Mouse (Mus musculus): ENCODE data around the gene Stmn1.
"Not testable (repeated sequence)": the region's sequence is repeated elsewhere in the genome, so short reads cannot be mapped to it uniquely, and the experiment has no call there.

Stmn1 gene

GRCm38 (mm10) chr4:134484231-134484630, 16.1 kb downstream of the Stmn1 start:
- DNase-seq (ENCODE audit: low read depth, low spot score) = no peak

GRCm38 (mm10) chr4:134485151-134485900, 17.2 kb downstream of the Stmn1 start:
- DNase-seq (ENCODE audit: low read depth, low spot score) = no peak

GRCm38 (mm10) chr4:134488211-134488610, 20.1 kb downstream of the Stmn1 start:
- DNase-seq (ENCODE audit: low read depth, low spot score) = no peak

- no peak for DNase-seq (ENCODE audit: low read depth, low spot score)
Measured at GRCm38 (mm10) chr4:134489986-134490665, 22.0 kb downstream of the Stmn1 start.

- no peak for DNase-seq (ENCODE audit: low read depth, low spot score)
Measured at GRCm38 (mm10) chr4:134491716-134492115, 23.6 kb downstream of the Stmn1 start.

- DNase-seq (ENCODE audit: low read depth, low spot score) = not testable (repeated sequence)
Measured at GRCm38 (mm10) chr4:134494161-134494560, 26.0 kb downstream of the Stmn1 start.

GRCm38 (mm10) chr4:134494780-134495545, 26.8 kb downstream of the Stmn1 start:
- peak; percentile 93 for DNase-seq (ENCODE audit: low read depth, low spot score)

- DNase-seq (ENCODE audit: low read depth, low spot score) = no peak
Measured at GRCm38 (mm10) chr4:134495546-134495923, 27.4 kb downstream of the Stmn1 start.

- DNase-seq (ENCODE audit: low read depth, low spot score) = peak; percentile 66
Measured at GRCm38 (mm10) chr4:134496595-134497210, 28.6 kb downstream of the Stmn1 start, which contains the start of gene Paqr7. Gene Paqr7, plus strand, starts transcription at chr4:134496697.

- no peak for DNase-seq (ENCODE audit: low read depth, low spot score)
Measured at GRCm38 (mm10) chr4:134497223-134497622, 29.1 kb downstream of the Stmn1 start.

GRCm38 (mm10) chr4:134497986-134498731, 30.0 kb downstream of the Stmn1 start:
- DNase-seq (ENCODE audit: low read depth, low spot score) = no peak

- not testable (repeated sequence) for DNase-seq (ENCODE audit: low read depth, low spot score)
Measured at GRCm38 (mm10) chr4:134498983-134499382, 30.9 kb downstream of the Stmn1 start.

- no peak for DNase-seq (ENCODE audit: low read depth, low spot score)
Measured at GRCm38 (mm10) chr4:134501095-134501494, 33.0 kb downstream of the Stmn1 start.

- no peak for DNase-seq (ENCODE audit: low read depth, low spot score)
Measured at GRCm38 (mm10) chr4:134503686-134504357, 35.7 kb downstream of the Stmn1 start.

- no peak for DNase-seq (ENCODE audit: low read depth, low spot score)
Measured at GRCm38 (mm10) chr4:134505303-134505789, 37.2 kb downstream of the Stmn1 start.

- DNase-seq (ENCODE audit: low read depth, low spot score) = no peak
Measured at GRCm38 (mm10) chr4:134505966-134506594, 38.0 kb downstream of the Stmn1 start.

GRCm38 (mm10) chr4:134506713-134507112, 38.6 kb downstream of the Stmn1 start:
- no peak for DNase-seq (ENCODE audit: low read depth, low spot score)

- no peak for DNase-seq (ENCODE audit: low read depth, low spot score)
Measured at GRCm38 (mm10) chr4:134510396-134510795, 42.3 kb downstream of the Stmn1 start.

GRCm38 (mm10) chr4:134510845-134511411, 42.8 kb downstream of the Stmn1 start, which contains the start of gene Aunip:
Gene Aunip, plus strand, starts transcription at chr4:134510999.
- peak; percentile 88 for DNase-seq (ENCODE audit: low read depth, low spot score)

All from CD4-positive helper T cell, adult 2 months (primary cell).